Mouse (Mus musculus): ENCODE measurements around the gene Wwox.

DNA sequence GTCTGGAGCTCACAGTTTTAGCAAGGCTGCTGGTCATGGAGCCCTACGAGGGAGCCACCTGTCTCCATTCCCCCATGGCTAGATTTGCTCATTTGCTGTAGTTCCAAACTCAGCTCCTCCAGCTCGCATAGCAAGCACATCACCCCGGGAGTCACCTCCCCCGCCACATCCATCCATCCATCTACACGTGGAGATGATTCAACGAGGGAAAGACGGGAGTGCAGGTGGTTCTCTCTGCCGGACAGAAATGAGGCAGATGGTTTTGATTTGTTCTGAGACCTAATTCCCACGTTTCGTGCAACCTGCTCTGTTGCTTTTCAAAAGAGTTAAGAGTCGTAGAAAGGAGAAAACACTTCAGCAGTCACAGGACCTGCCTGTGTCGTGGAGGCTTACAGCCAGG is 920.2 kb downstream of the Wwox start:
- TF ChIP-seq POLR2A (IDR thresholded peaks at IDR 0.05; ENCODE audit: insufficient read depth, low read length) = no peak
- no peak for TF ChIP-seq EP300 (IDR thresholded peaks at IDR 0.05; ENCODE audit: insufficient read depth, low read depth, low read length)
- no peak for TF ChIP-seq CTCF (IDR thresholded peaks at IDR 0.05; ENCODE audit: low read depth, low read length)

Measured in ES-Bruce4 (cell line).